In the genomic region with DNA sequence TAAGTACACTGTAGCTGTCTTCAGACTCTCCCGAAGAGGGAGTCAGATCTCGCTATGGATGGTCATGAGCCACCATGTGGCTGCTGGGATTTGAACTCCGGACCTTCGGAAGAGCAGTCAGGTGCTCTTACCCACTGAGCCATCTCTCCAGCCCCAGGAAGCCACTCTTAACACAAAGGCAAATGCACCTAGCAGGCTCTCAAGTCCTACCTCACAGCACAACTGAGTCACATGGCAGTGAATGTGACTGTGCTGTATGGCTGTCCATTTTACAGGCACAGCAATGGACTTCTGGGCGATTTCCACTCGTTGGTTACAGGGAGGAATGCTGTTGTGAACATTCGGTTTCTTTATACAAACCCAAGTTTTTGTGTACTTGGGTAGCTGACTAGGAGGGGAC, we compare ENCODE assay signal across 19 mouse cellular contexts. TPM values are rescaled to one million over a fixed set of nuclear protein-coding genes. Genes with fewer than 3 reads are reported as not detected.
DNase-seq lines count a peak whose midpoint lies in the region; TF ChIP-seq lines count a peak whose summit lies in the region.
"Had no signal": no experiment of that assay in that cellular context is flagged by ENCODE, and none has a peak within 500 bp of the region (broad histone marks: within the 10 kb centered on the region; RNA-seq: fewer than 3 reads in every experiment).

No protein-coding gene starts in this region.

- H3K27me3 ChIP-seq in ES-Bruce4 (ENCODE audit: control insufficient read depth, insufficient read depth, low read length, poor library complexity, severe bottlenecking) = no peaks in the 10 kb centered on the region
- H3K27me3 ChIP-seq: embryonic facial prominence, embryonic 12.5 days; forebrain, embryonic 15.5 days; heart, embryonic 15.5 days; hindbrain, embryonic 13.5 days had no signal

- TF ChIP-seq POLR2A in ES-Bruce4 (IDR thresholded peaks at IDR 0.05; ENCODE audit: insufficient read depth, low read length) = no peak

- H3K9me3 ChIP-seq in ES-Bruce4 (replicated peaks; ENCODE audit: control insufficient read depth, insufficient read depth, low read length, poor library complexity, severe bottlenecking) = no peaks in the 10 kb centered on the region; the same call in 1 of the 2 replicates
- H3K9me3 ChIP-seq: embryonic facial prominence, embryonic 12.5 days; forebrain, embryonic 15.5 days; G1E; heart, embryonic 15.5 days; hindbrain, embryonic 13.5 days had no signal

- no peak for TF ChIP-seq CTCF in ES-Bruce4 (IDR thresholded peaks at IDR 0.05; ENCODE audit: low read depth, low read length)

- H3K27ac ChIP-seq in ES-Bruce4 (ENCODE audit: insufficient read depth, low read length) = peak overlapping the region; percentile 88
- H3K27ac ChIP-seq: embryonic facial prominence, embryonic 12.5 days; forebrain, embryonic 15.5 days; heart, adult 2 months; heart, embryonic 15.5 days; hindbrain, embryonic 13.5 days; hindbrain, postnatal 0 days had no signal

- 0 out of 2 replicates have a peak, but pooled peaks have one; percentile 18 for TF ChIP-seq EP300 in ES-Bruce4 (IDR thresholded peaks at IDR 0.05; ENCODE audit: insufficient read depth, low read depth, low read length)

- no peaks in the 10 kb centered on the region for H3K4me1 ChIP-seq in ES-Bruce4 (ENCODE audit: control insufficient read depth, insufficient read depth, low read length)
- H3K4me1 ChIP-seq: embryonic facial prominence, embryonic 12.5 days; forebrain, embryonic 15.5 days; heart, embryonic 15.5 days; hindbrain, embryonic 13.5 days had no signal

- peak; percentile 26 for DNase-seq in kidney, adult 11 months
- no peak for DNase-seq in kidney, adult 8-10 months
- DNase-seq in R1 (ENCODE audit: low read depth, low spot score) = peak; percentile 77
- no peak for DNase-seq in ovary, adult 18-20 months (ENCODE audit: low spot score)
- no peak for DNase-seq in cerebellum, postnatal 4 days (ENCODE audit: low spot score in 2 of 2)
- DNase-seq: adrenal gland, adult 2 months; adrenal gland, postnatal 25 days; cerebellum, adult 8-10 months; cerebellum, postnatal 14 days; gastrocnemius, postnatal 36 days; heart, postnatal 14 days had no signal

- H3K4me3 ChIP-seq in ES-Bruce4 (ENCODE audit: low read depth, low read length) = no peak overlapping the region
- H3K4me3 ChIP-seq: embryonic facial prominence, embryonic 12.5 days; forebrain, embryonic 15.5 days; heart, adult 2 months; heart, embryonic 15.5 days; hindbrain, embryonic 13.5 days had no signal

- no peaks in the 10 kb centered on the region for H3K36me3 ChIP-seq in ES-Bruce4 (ENCODE audit: control insufficient read depth, insufficient read depth, low read length, poor library complexity, severe bottlenecking)
- H3K36me3 ChIP-seq: embryonic facial prominence, embryonic 12.5 days; forebrain, embryonic 15.5 days; G1E; heart, embryonic 15.5 days; hindbrain, embryonic 13.5 days had no signal

- H3K9ac ChIP-seq in ES-Bruce4 (ENCODE audit: low read depth, poor library complexity, severe bottlenecking) = no peak overlapping the region
- H3K9ac ChIP-seq: embryonic facial prominence, embryonic 12.5 days; forebrain, embryonic 15.5 days; heart, embryonic 15.5 days; hindbrain, embryonic 13.5 days had no signal

RNA-seq across cellular contexts. Expression of a gene that starts 23.9 kb away (rescaled TPM):
- 93.0 and 102 TPM in 2 replicates for polyA plus RNA-seq in ES-Bruce4 (2011; ENCODE audit: insufficient read depth, insufficient read length, low read depth, missing spikeins)

Comparison
In these comparisons a context has a peak if more than half of its experiments do, and no peak if none do; other contexts are left out.
1. DNase-seq: peak in kidney, adult 11 months (single experiment) and R1 (single experiment); none in kidney, adult 8-10 months (0 of 2), ovary, adult 18-20 months (single experiment) and cerebellum, postnatal 4 days (0 of 2).